ENCODE assay signal across 22 mouse cellular contexts in the genomic region with DNA sequence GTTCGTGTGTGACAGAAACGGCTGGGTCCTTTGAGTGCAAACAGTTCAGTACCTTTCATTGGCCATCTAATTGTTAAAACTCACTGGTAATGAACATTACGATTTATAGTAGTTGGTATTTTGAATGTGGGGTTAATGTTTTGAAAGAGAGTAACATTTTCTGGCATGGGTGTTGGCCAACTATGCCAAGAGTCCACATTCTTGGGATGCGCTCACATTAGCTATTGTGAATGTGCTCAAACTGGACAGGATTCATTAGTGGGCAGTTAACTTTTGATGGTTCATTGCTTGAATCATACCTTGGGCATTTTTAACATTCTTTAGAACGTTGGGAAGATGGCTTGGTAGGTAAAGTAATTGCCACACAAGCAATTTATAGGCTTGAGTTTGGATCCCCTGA.
"Had no signal": no experiment of that assay in that cellular context is flagged by ENCODE, and none has a peak within 500 bp of the region (broad histone marks: within the 10 kb centered on the region; RNA-seq: fewer than 3 reads in every experiment).

No protein-coding gene starts in this region.

- H3K4me1 ChIP-seq: intestine, embryonic 15.5 days; limb, embryonic 10.5 days; limb, embryonic 13.5 days; liver, embryonic 15.5 days; lung, embryonic 15.5 days; megakaryocyte, embryonic 14.5 days; midbrain, embryonic 10.5 days; midbrain, embryonic 13.5 days; neural tube, embryonic 13.5 days; stomach, embryonic 15.5 days had no signal

- H3K9me3 ChIP-seq: intestine, embryonic 15.5 days; limb, embryonic 10.5 days; limb, embryonic 13.5 days; liver, embryonic 12.5 days; liver, embryonic 15.5 days; lung, embryonic 15.5 days; midbrain, embryonic 10.5 days; midbrain, embryonic 13.5 days; neural tube, embryonic 13.5 days; stomach, embryonic 15.5 days had no signal

- H3K27me3 ChIP-seq: intestine, embryonic 15.5 days; limb, embryonic 13.5 days; liver, embryonic 12.5 days; liver, embryonic 15.5 days; lung, embryonic 15.5 days; megakaryocyte, embryonic 14.5 days; midbrain, embryonic 13.5 days; neural tube, embryonic 13.5 days; stomach, embryonic 15.5 days had no signal

- ATAC-seq: intestine, embryonic 15.5 days; liver, embryonic 12.5 days; midbrain, embryonic 13.5 days; midbrain, embryonic 16.5 days had no signal

- H3K36me3 ChIP-seq: liver, embryonic 15.5 days had no signal

- H3K4me3 ChIP-seq: intestine, embryonic 15.5 days; limb, embryonic 10.5 days; limb, embryonic 13.5 days; liver, embryonic 12.5 days; liver, embryonic 15.5 days; lung, embryonic 15.5 days; megakaryocyte, embryonic 14.5 days; midbrain, embryonic 10.5 days; midbrain, embryonic 13.5 days; myocyte; neural tube, embryonic 13.5 days; stomach, embryonic 15.5 days had no signal

- H3K9ac ChIP-seq: intestine, embryonic 15.5 days; limb, embryonic 13.5 days; liver, embryonic 12.5 days; liver, embryonic 15.5 days; lung, embryonic 15.5 days; midbrain, embryonic 13.5 days; neural tube, embryonic 13.5 days; stomach, embryonic 15.5 days had no signal

- H3K27ac ChIP-seq: intestine, embryonic 15.5 days; kidney, postnatal 0 days; limb, embryonic 10.5 days; limb, embryonic 13.5 days; liver, embryonic 12.5 days; liver, embryonic 15.5 days; lung, embryonic 15.5 days; midbrain, embryonic 10.5 days; midbrain, embryonic 13.5 days; neural tube, embryonic 13.5 days; stomach, embryonic 15.5 days had no signal

- H3K4me2 ChIP-seq: intestine, embryonic 15.5 days; limb, embryonic 13.5 days; liver, embryonic 12.5 days; liver, embryonic 15.5 days; lung, embryonic 15.5 days; midbrain, embryonic 13.5 days; neural tube, embryonic 13.5 days; stomach, embryonic 15.5 days had no signal

- DNase-seq: liver; lung, adult 18-20 months; lung, postnatal 10 days; lung, postnatal 36 days; retina, postnatal 1 day; right cerebral cortex, postnatal 25 days; spleen, adult 18-20 months; thymus, postnatal 25 days had no signal
